Mouse (Mus musculus): ENCODE results near the gene Nol10. TPM values are rescaled to one million over a fixed set of nuclear protein-coding genes. Genes with fewer than 3 reads are reported as not detected.

Nol10 gene
- polyA plus RNA-seq, 1 experiment: 6.3 TPM

DNA sequence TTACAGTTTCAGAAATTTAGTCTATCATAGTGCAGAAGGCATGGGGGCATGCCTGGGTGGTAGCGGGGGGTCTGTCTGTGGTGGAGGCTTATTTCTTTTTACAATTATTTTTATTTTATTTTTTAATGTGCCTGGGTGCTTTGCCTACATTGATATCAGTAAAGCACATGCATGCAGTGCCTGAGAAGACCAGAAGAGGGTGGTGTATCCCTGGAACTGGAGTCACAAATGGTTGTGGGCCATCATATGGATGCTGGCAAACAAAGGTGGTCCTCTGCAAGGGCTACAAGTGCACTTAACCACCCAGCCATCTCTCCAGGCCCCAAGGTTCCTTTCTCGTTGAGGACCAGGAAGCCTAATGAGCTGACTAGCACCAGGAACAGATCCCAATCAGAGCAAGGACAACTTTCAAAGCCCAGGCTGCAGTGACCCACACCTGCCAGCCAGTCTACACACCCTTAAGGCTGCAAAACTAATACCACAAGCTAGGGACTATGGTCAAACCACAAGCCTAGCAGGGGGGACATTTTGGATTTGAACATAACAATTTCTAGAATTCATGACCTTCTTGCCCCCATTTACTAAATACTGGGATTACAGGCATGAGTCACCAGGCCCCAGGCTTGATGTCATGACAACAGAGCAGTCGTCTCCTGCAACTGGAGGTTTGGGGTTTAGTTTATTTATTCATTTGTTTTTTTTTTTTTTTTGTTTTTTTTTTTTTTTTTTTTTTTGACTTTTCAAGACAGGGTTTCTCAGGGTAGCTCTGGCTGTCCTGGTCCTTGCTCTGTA, 8.9 kb upstream of the Nol10 start:
- no peaks in the 10 kb centered on the region for H3K4me1 ChIP-seq (replicated peaks; ENCODE audit: control insufficient read depth, insufficient read depth, low read length)
- H3K27me3 ChIP-seq (ENCODE audit: control insufficient read depth, insufficient read depth, low read length): no peaks in the 10 kb centered on the region
- TF ChIP-seq CTCF (IDR thresholded peaks at IDR 0.05; ENCODE audit: borderline replicate concordance, control insufficient read depth, extremely low read depth, insufficient read depth, low read length, poor library complexity) (no peak), POLR2A (IDR thresholded peaks at IDR 0.05; ENCODE audit: control insufficient read depth, extremely low read depth, insufficient read depth, low read length, poor library complexity) (no peak)
- 80% methylated on average over 3 of the region's 3 CpGs for WGBS
- H3K27ac ChIP-seq (ENCODE audit: control insufficient read depth, insufficient read depth, low read length): no peak overlapping the region
- DNase-seq: peak; percentile 16
- no peaks in the 10 kb centered on the region for H3K36me3 ChIP-seq (ENCODE audit: control insufficient read depth, insufficient read depth, low read length)
- H3K4me3 ChIP-seq (ENCODE audit: control insufficient read depth, insufficient read depth, low read length): no peak overlapping the region

DNA sequence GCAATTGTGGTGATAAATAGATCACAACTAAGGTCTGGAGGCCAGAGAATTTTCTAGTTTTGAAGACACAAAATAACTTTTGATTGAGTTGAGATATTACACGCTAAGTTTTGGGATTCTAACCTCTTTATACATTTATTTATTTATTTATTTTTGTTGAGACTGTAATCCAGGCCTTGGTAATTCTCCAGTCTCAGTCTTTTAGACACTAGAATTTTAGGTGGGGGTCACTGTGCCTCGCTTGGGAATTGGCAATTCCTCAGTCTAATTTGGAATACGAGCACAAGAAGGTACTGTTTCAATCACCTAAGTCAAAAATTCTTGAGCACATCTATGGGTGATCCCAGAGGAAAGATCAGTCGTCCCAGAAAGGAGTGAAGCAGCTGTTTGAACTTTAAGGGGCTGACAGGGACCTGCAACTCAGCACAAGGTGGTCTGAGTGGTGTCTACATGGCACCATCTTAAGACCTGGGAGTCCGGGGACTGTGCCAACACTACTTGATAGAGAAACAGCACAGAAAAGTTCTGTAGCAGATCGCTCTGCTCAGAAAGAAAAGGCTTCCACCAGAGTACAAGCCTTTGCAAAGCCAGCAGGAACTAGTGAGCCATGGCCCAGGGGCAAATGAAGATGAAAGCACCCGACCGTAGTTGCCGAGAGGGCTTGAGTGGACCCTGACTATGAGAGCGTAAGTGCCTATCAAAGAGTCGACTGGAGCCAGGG, 771 bp upstream of the Nol10 start:
- H3K27me3 ChIP-seq (ENCODE audit: control insufficient read depth, insufficient read depth, low read length): no peaks in the 10 kb centered on the region
- H3K4me3 ChIP-seq (ENCODE audit: control insufficient read depth, insufficient read depth, low read length): peak overlapping the region; percentile 44
- H3K27ac ChIP-seq (ENCODE audit: control insufficient read depth, insufficient read depth, low read length): no peak overlapping the region; the same call in 1 of the 2 replicates
- no peaks in the 10 kb centered on the region for H3K36me3 ChIP-seq (ENCODE audit: control insufficient read depth, insufficient read depth, low read length)
- peaks cover 4% of the 10 kb centered on the region for H3K4me1 ChIP-seq (replicated peaks; ENCODE audit: control insufficient read depth, insufficient read depth, low read length)
- no peak for TF ChIP-seq POLR2A (IDR thresholded peaks at IDR 0.05; ENCODE audit: control insufficient read depth, extremely low read depth, insufficient read depth, low read length, poor library complexity)
- TF ChIP-seq CTCF (IDR thresholded peaks at IDR 0.05; ENCODE audit: borderline replicate concordance, control insufficient read depth, extremely low read depth, insufficient read depth, low read length, poor library complexity): no peak
- 42% methylated on average over 11 of the region's 11 CpGs for WGBS
- no peak for DNase-seq

DNA sequence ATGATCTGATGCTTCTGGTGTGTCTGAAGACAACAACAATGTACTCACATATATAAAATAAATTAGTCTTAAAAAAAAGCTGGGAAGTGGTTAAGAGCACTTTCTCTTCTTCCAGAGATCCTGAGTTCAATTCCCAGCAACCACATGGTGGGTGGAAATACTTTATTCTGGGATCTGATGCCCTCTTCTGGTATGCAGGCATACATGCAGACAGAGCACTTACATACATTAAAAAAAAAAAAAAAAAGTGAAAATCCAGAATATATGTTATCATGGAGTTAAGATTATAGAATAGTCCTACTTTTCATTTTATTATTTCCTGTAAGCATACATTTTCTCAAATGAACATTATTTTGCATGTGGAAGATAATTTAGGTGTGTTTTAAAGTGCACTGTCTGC, 1.8 kb downstream of the Nol10 start:
- no peak for TF ChIP-seq CTCF (IDR thresholded peaks at IDR 0.05; ENCODE audit: borderline replicate concordance, control insufficient read depth, extremely low read depth, insufficient read depth, low read length, poor library complexity)
- no peak for TF ChIP-seq POLR2A (IDR thresholded peaks at IDR 0.05; ENCODE audit: control insufficient read depth, extremely low read depth, insufficient read depth, low read length, poor library complexity)
- Histone ChIP-seq H3K36me3 (ENCODE audit: control insufficient read depth, insufficient read depth, low read length) (no peaks in the 10 kb centered on the region), H3K4me3 (ENCODE audit: control insufficient read depth, insufficient read depth, low read length) (no peak overlapping the region), H3K4me1 (replicated peaks; ENCODE audit: control insufficient read depth, insufficient read depth, low read length) (peaks cover 4% of the 10 kb centered on the region), H3K27me3 (ENCODE audit: control insufficient read depth, insufficient read depth, low read length) (no peaks in the 10 kb centered on the region), H3K27ac (ENCODE audit: control insufficient read depth, insufficient read depth, low read length) (no peak overlapping the region)
- DNase-seq: no peak

DNA sequence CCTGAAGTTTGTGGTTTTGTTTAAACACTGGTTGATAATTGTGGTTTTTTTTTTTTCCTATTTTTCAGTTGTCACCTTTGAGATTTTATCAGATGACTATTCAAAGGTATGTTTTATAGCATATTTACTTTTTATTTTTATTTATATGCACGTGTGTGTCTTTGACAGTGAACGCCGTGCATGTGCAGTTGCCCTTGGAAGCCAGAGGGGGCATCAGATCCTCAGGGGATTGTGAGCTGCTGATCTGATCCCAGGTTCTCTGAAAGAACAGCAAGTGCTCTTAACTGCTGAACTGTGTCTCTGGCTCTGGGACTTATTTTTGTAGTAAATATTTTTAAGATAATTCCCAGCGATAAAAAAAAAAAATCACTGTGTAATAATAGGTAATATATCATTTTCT, 8.6 kb downstream of the Nol10 start:
- TF ChIP-seq POLR2A (IDR thresholded peaks at IDR 0.05; ENCODE audit: control insufficient read depth, extremely low read depth, insufficient read depth, low read length, poor library complexity) (no peak), CTCF (IDR thresholded peaks at IDR 0.05; ENCODE audit: borderline replicate concordance, control insufficient read depth, extremely low read depth, insufficient read depth, low read length, poor library complexity) (no peak)
- Histone ChIP-seq H3K4me1 (replicated peaks; ENCODE audit: control insufficient read depth, insufficient read depth, low read length) (no peaks in the 10 kb centered on the region), H3K4me3 (ENCODE audit: control insufficient read depth, insufficient read depth, low read length) (no peak overlapping the region), H3K27me3 (ENCODE audit: control insufficient read depth, insufficient read depth, low read length) (no peaks in the 10 kb centered on the region), H3K27ac (ENCODE audit: control insufficient read depth, insufficient read depth, low read length) (no peak overlapping the region), H3K36me3 (ENCODE audit: control insufficient read depth, insufficient read depth, low read length) (peaks cover 28% of the 10 kb centered on the region)
- 93% methylated on average over 4 of the region's 4 CpGs for WGBS
- no peak for DNase-seq

DNA sequence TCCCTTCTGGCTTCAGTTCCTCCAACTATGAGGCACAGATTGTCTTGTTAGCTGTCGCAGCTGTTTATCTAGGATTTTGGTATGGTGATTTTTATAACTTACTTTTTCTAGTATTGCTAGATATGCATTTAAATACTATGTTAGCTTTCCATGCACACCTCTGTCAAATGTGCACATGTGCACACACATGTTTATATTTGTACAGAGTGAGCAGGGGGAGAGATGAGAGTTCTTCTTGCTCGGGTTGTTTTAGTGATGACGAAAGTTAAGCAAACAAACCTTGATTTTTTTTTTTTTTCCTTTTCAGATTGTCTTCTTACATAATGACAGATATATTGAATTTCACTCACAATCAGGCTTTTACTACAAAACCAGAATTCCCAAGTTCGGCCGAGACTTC, 9.5 kb downstream of the Nol10 start:
- Histone ChIP-seq H3K27me3 (ENCODE audit: control insufficient read depth, insufficient read depth, low read length) (no peaks in the 10 kb centered on the region), H3K4me3 (ENCODE audit: control insufficient read depth, insufficient read depth, low read length) (no peak overlapping the region), H3K36me3 (ENCODE audit: control insufficient read depth, insufficient read depth, low read length) (peaks cover 35% of the 10 kb centered on the region), H3K4me1 (replicated peaks; ENCODE audit: control insufficient read depth, insufficient read depth, low read length) (no peaks in the 10 kb centered on the region), H3K27ac (ENCODE audit: control insufficient read depth, insufficient read depth, low read length) (no peak overlapping the region)
- TF ChIP-seq CTCF (IDR thresholded peaks at IDR 0.05; ENCODE audit: borderline replicate concordance, control insufficient read depth, extremely low read depth, insufficient read depth, low read length, poor library complexity): no peak
- no peak for TF ChIP-seq POLR2A (IDR thresholded peaks at IDR 0.05; ENCODE audit: control insufficient read depth, extremely low read depth, insufficient read depth, low read length, poor library complexity)
- no peak for DNase-seq
- WGBS: over 99% methylated on average over 5 of the region's 5 CpGs

DNA sequence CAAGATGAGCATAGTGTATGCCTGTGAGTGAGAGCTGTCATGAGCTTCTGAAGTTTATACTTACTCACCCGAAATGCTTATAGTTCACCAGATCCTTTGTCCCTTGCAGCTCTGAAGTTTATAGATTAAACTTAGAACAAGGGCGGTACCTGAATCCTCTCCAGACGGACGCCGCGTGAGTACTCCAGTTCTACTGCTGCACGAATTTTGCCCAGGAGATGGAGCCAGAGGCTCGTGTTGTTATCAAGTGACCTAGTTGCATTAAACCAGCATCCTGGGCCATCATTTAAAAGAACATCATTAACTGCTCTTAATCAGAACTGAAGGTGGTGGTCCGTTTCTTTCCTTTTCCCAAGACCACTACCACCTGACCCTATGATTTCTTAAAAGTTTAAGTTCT, 10.7 kb downstream of the Nol10 start:
- no peaks in the 10 kb centered on the region for H3K4me1 ChIP-seq (replicated peaks; ENCODE audit: control insufficient read depth, insufficient read depth, low read length)
- no peaks in the 10 kb centered on the region for H3K27me3 ChIP-seq (ENCODE audit: control insufficient read depth, insufficient read depth, low read length)
- no peak for DNase-seq
- WGBS: 94% methylated on average over 9 of the region's 9 CpGs
- no peak overlapping the region for H3K27ac ChIP-seq (ENCODE audit: control insufficient read depth, insufficient read depth, low read length)
- no peak overlapping the region for H3K4me3 ChIP-seq (ENCODE audit: control insufficient read depth, insufficient read depth, low read length)
- no peak for TF ChIP-seq POLR2A (IDR thresholded peaks at IDR 0.05; ENCODE audit: control insufficient read depth, extremely low read depth, insufficient read depth, low read length, poor library complexity)
- no peak for TF ChIP-seq CTCF (IDR thresholded peaks at IDR 0.05; ENCODE audit: borderline replicate concordance, control insufficient read depth, extremely low read depth, insufficient read depth, low read length, poor library complexity)
- H3K36me3 ChIP-seq (ENCODE audit: control insufficient read depth, insufficient read depth, low read length): peaks cover 41% of the 10 kb centered on the region
